Mouse (Mus musculus) neural tube, embryonic 11.5 days (tissue): ENCODE data around the gene Rnaseh2a. TPM values are rescaled to one million over a fixed set of nuclear protein-coding genes. Genes with fewer than 3 reads are reported as not detected.

Source experiments
- ATAC-seq: fragments of 200-750 bp; cut with Nextera tagmentation; 2 replicates; pipeline ENCODE4 v1.8.0; 2017; ENCODE audit warnings: moderate number of reproducible peaks, mild to moderate bottlenecking, moderate TSS enrichment, moderate library complexity; ENCODE audit not compliant: insufficient read depth, low FRiP score, low TSS enrichment
- DNase-seq: peaks from one replicate; pipeline ENCODE4 v3.0.0-alpha.2; 2015; ENCODE audit warnings: low spot score
- H3K27ac ChIP-seq: fragments of 300-500 bp; sonication (generic); 2 replicates; pipeline ENCODE4 v1.5.1; 2014; ENCODE audit warnings: low read depth, mild to moderate bottlenecking, low read length
- H3K27me3 ChIP-seq: fragments of 300-500 bp; sonication (generic); 2 replicates; pipeline ENCODE4 v1.6.1; 2014; ENCODE audit warnings: mild to moderate bottlenecking, low read length, mixed read lengths; ENCODE audit not compliant: control insufficient read depth, insufficient read depth
- H3K36me3 ChIP-seq: fragments of 300-500 bp; sonication (generic); 2 replicates; pipeline ENCODE4 v1.6.1; 2014; ENCODE audit warnings: mild to moderate bottlenecking, low read length, moderate library complexity, mixed read lengths; ENCODE audit not compliant: control insufficient read depth, insufficient read depth
- H3K4me1 ChIP-seq: fragments of 300-500 bp; sonication (generic); 2 replicates; pipeline ENCODE4 v1.6.1; 2014; ENCODE audit warnings: low read length, mixed read lengths; ENCODE audit not compliant: control insufficient read depth, insufficient read depth
- H3K4me2 ChIP-seq: fragments of 300-500 bp; sonication (generic); 2 replicates; pipeline ENCODE4 v1.6.1; 2014; ENCODE audit warnings: low read depth, mild to moderate bottlenecking, moderate library complexity
- H3K4me3 ChIP-seq: fragments of 300-500 bp; sonication (generic); 2 replicates; pipeline ENCODE4 v1.5.1; 2014; ENCODE audit warnings: low read depth, low read length
- H3K9ac ChIP-seq: fragments of 300-500 bp; sonication (generic); 2 replicates; pipeline ENCODE4 v1.6.1; 2014; ENCODE audit warnings: mild to moderate bottlenecking, low read length
- H3K9me3 ChIP-seq: fragments of 300-500 bp; sonication (generic); 2 replicates; pipeline ENCODE4 v1.6.1; 2016; ENCODE audit warnings: low read length; ENCODE audit not compliant: control insufficient read depth
- WGBS: fragments of 180-500 bp; shearing (Covaris S2); extraction: QIAGEN DNeasy Blood & Tissue Kit; methylation state at CpG from one replicate; pipeline ENCODE4 v1.1.7; 2014; 5-methylcytosine and 5-hydroxymethylcytosine counted together
- polyA plus RNA-seq: library from polyadenylated mRNA; unstranded; fragments of >200 nt; fragmentation: Nextera tagmentation; extraction: Ambion mirVana; gene quantifications from 2 replicates; pipeline ENCODE4 v1.2.1, GENCODE M21; 2014

Rnaseh2a gene
- polyA plus RNA-seq, 1 experiment from 2014 or later = 92.9 TPM

- peak; percentile 84 for DNase-seq
- no peak overlapping the region for H3K9ac ChIP-seq
- peak overlapping the region; percentile 51 for H3K4me2 ChIP-seq
- no peaks in the 10 kb centered on the region for H3K9me3 ChIP-seq
- no peak overlapping the region for H3K27ac ChIP-seq
- ATAC-seq = 0 out of 2 replicates have a peak, but pooled peaks have one; percentile 11
- peaks cover 37% of the 10 kb centered on the region for H3K27me3 ChIP-seq
- no peaks in the 10 kb centered on the region for H3K36me3 ChIP-seq
- peak overlapping the region; percentile 26 for H3K4me3 ChIP-seq
- peaks cover 39% of the 10 kb centered on the region for H3K4me1 ChIP-seq
- WGBS = 4% methylated on average over 42 of the region's 42 CpGs
These were observed 10.2 kb upstream of the Rnaseh2a start for GRCm38 (mm10) chr8:84979599-84980421.

DNA sequence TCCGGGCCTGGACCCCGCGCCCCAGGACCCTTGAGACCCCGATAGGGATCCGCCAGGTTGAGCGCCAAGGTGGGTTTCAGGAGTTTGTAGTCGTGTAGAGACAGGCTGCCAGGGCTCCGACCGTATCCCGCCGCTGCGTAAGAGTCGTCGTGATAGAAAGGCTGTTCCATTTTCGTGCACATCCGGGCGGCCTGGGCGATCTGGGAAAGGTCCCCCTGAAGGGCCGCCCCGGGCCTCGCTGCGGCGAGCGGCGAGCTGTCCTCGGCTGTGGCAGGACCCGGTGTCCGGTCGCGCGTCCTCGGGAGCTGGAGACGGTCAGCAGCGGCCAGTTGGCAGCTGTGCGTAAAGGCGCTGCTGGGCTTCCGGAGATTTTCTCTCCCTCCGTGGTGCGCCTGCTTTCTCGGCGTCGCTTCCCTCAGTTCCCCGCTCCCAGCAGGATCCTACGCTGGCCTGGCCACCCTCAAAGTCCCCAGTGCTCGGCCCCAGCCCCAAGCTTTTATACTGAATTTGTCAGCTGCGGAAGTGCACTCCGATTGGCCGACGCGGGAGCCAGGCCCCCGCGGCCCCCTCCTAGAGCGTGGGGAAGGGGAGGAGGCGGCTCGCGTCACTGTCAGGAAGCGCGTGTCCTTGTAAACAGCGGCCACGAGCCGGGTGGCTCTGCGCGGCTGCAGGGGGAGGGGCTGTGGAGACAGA is 8.8 kb upstream of the Rnaseh2a start, which contains the start of gene Junb:
Junb (minus strand) TSS at position 471 of the 693 bp plus-strand sequence.
- Histone ChIP-seq H3K4me3 (peak within 1 kb of the TSS; percentile 44), H3K4me1 (peaks cover 36% of the 10 kb centered on the region), H3K9ac (peak within 1 kb of the TSS; percentile 39), H3K27me3 (peaks cover 37% of the 10 kb centered on the region), H3K4me2 (peak within 1 kb of the TSS; percentile 79), H3K9me3 (no peaks in the 10 kb centered on the region), H3K36me3 (no peaks in the 10 kb centered on the region), H3K27ac (peak within 1 kb of the TSS; percentile 29; the same call in 1 of the 2 replicates)
- ATAC-seq = peak; percentile 8; the same call in 1 of the 2 replicates
- DNase-seq = peak; percentile 83
- under 1% methylated on average over 58 of the region's 63 CpGs for WGBS

- Histone ChIP-seq H3K27me3 (peaks cover 37% of the 10 kb centered on the region), H3K4me2 (peak overlapping the region; percentile 79), H3K9ac (peak overlapping the region; percentile 39), H3K4me3 (peak overlapping the region; percentile 44), H3K36me3 (no peaks in the 10 kb centered on the region), H3K4me1 (peaks cover 36% of the 10 kb centered on the region), H3K27ac (peak overlapping the region; percentile 29; the same call in 1 of the 2 replicates), H3K9me3 (no peaks in the 10 kb centered on the region)
- WGBS = 1% methylated on average over 69 of the region's 70 CpGs
- DNase-seq (peak; percentile 57), ATAC-seq (no peak)
These were observed 8.1 kb upstream of the Rnaseh2a start for GRCm38 (mm10) chr8:84977435-84978247.

DNA sequence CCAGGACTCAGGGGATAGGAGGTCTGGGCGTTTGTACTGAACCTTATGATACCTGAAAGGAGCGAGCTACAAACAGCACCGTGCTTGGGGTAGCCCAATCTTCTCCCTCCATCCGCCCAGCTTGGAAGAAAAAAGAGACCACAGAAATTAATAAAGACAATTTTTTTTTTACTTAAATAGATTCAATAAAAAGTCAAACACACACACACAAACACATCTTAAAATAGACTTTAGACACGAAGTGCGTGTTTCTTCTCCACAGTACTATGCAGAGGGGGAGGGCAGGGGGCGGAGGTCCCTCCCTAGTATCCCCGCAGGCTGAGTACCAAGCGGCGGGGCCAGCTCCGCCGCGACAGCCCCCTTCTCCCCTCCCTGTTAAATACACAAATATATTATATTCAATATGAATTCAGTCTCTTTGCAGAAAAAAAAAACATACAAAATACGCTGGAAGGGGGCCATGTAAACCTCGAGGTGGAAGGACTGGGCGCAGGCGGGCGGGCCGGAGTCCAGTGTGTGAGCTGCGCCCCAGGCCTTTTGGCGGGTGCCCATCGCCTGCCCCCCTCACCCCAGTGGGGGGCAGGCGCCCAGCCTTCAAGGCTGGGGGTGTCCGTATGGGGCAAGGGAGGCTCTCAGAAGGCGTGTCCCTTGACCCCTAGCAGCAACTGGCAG is 7.3 kb upstream of the Rnaseh2a start:
- Histone ChIP-seq H3K27me3 (peaks cover 37% of the 10 kb centered on the region), H3K27ac (no peak overlapping the region), H3K9me3 (no peaks in the 10 kb centered on the region), H3K4me3 (peak overlapping the region; percentile 44), H3K36me3 (no peaks in the 10 kb centered on the region; the same call in 1 of the 2 replicates), H3K4me2 (peak overlapping the region; percentile 79), H3K4me1 (peaks cover 36% of the 10 kb centered on the region), H3K9ac (no peak overlapping the region)
- WGBS = 1% methylated on average over 25 of the region's 25 CpGs
- ATAC-seq (no peak), DNase-seq (no peak)

- Histone ChIP-seq H3K4me1 (peaks cover 36% of the 10 kb centered on the region), H3K36me3 (no peaks in the 10 kb centered on the region; the same call in 1 of the 2 replicates), H3K9me3 (no peaks in the 10 kb centered on the region), H3K27ac (no peak overlapping the region), H3K9ac (peak overlapping the region; percentile 23), H3K4me3 (peak overlapping the region; percentile 44), H3K4me2 (peak overlapping the region; percentile 79), H3K27me3 (peaks cover 37% of the 10 kb centered on the region)
- peak; percentile 86 for ATAC-seq
- under 1% methylated on average over 60 of the region's 61 CpGs for WGBS
- peak; percentile 92 for DNase-seq
These were observed 6.6 kb upstream of the Rnaseh2a start for GRCm38 (mm10) chr8:84976031-84976762.

DNA sequence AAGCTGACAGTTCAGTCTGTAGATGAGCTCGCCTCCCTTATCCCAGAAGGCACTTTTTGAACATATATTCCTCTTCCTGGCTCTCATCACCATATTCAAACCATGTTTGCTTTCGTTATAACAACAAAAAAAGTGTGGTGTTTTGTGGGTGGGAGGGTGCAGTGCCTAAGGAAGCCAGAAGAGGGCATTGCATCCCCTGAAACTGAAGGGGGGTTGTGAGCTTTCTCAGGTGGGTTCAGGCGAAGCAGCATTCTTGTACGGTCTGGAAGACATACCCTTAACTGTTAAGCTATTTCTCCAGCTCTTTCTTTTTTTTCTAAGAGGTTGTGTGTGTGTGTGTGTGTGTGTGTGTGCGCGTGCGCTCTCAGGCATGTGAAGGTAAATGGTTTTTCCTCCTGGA is 5.9 kb upstream of the Rnaseh2a start:
- Histone ChIP-seq H3K36me3 (no peaks in the 10 kb centered on the region; the same call in 1 of the 2 replicates), H3K4me1 (peaks cover 40% of the 10 kb centered on the region), H3K9ac (no peak overlapping the region), H3K27me3 (peaks cover 34% of the 10 kb centered on the region), H3K27ac (no peak overlapping the region), H3K4me3 (no peak overlapping the region), H3K9me3 (no peaks in the 10 kb centered on the region), H3K4me2 (no peak overlapping the region)
- ATAC-seq (no peak), DNase-seq (peak; percentile 50)
- WGBS = 33% methylated on average over 7 of the region's 7 CpGs

- no peak overlapping the region for H3K27ac ChIP-seq
- no peak overlapping the region for H3K9ac ChIP-seq
- no peaks in the 10 kb centered on the region for H3K9me3 ChIP-seq
- H3K36me3 ChIP-seq = no peaks in the 10 kb centered on the region; the same call in 1 of the 2 replicates
- DNase-seq (no peak), ATAC-seq (no peak)
- H3K4me3 ChIP-seq = no peak overlapping the region
- H3K27me3 ChIP-seq = peaks cover 27% of the 10 kb centered on the region
- no peak overlapping the region for H3K4me2 ChIP-seq
- WGBS = 82% methylated on average over 8 of the region's 8 CpGs
- peaks cover 34% of the 10 kb centered on the region for H3K4me1 ChIP-seq
These were observed 5.1 kb upstream of the Rnaseh2a start for GRCm38 (mm10) chr8:84974543-84975142.
